ENCODE assay signal across 8 mouse cellular contexts in the genomic region with DNA sequence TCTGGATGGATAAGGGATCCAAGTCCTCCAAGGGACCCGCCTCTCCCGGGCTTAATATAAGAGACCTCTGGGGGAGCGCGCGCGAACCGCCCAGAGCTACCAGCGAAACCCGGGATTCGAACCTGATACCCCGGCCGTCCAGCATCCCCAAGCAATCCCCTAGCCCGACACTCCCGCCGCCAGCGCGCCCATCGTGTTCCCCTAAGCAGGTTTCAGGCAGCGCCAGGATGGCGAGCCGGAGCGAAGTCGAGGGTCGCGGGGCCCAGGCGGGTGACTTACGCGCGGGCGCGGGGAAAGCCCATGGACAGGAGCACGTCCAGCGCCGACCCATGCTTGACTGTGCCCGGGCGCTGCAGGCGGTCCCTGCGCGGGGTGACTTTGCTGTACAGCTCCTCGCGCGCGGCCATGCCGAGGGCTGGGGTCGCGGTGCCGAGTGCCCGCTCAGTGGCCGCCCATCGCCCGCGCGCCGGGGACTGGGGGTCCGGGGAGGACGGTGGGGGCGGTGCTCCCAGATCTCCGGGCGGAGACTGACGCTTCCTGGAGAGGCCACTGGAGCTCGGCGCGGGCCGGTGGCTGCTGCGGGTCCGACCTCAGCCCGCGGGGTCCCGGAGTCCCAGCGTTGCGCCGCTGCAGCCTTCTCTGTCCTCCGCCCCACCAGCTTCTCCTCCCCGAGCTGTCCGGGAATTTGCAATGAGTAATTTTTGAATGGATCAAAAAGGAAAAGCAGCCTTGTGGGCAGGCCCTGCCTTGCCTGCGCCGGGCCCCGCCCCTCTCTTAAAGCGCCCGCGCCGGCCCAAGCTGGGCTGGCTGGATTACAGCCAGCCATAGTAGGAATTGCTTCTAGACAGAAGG. TPM values are rescaled to one million over a fixed set of nuclear protein-coding genes. Genes with fewer than 3 reads are reported as not detected.
DNase-seq lines count a peak whose midpoint lies in the region.

No protein-coding gene starts in this region.

- H3K36me3 ChIP-seq in megakaryocyte, embryonic 14.5 days (replicated peaks; ENCODE audit: low read length) = peaks cover 32% of the 10 kb centered on the region

- H3K9me3 ChIP-seq in megakaryocyte, embryonic 14.5 days = no peaks in the 10 kb centered on the region

- intact Hi-C loops in left cerebral cortex, postnatal 10 days (cut with DNase I) = loop anchor here (5.0 kb wide), 1 partner anchor 115 kb away; no protein-coding TSS in a partner anchor

- no peaks in the 10 kb centered on the region for H3K27me3 ChIP-seq in megakaryocyte, embryonic 14.5 days (replicated peaks)

- peak; percentile 30 for DNase-seq in adipocyte (ENCODE audit: low spot score)
- DNase-seq in embryo, embryonic 10 days (ENCODE audit: low spot score) = peak; percentile 73
- DNase-seq in gastrocnemius, postnatal 10 days = peak; percentile 67
- peak; percentile 76 for DNase-seq in induced T-regulatory cell, adult 2 months (ENCODE audit: low read depth)
- DNase-seq in left cerebral cortex, postnatal 10 days (ENCODE audit: extremely low spot score in 1 of 2, low spot score in 2 of 2) = peak; percentile 63 to 83
- peak; percentile 67 for DNase-seq in right cerebral cortex, postnatal 14 days
- peak; percentile 64 to 71 for DNase-seq in urinary bladder, postnatal 4 days (ENCODE audit: low spot score in 2 of 2)

- peaks cover 85% of the 10 kb centered on the region for H3K4me1 ChIP-seq in megakaryocyte, embryonic 14.5 days

- H3K4me3 ChIP-seq in megakaryocyte, embryonic 14.5 days (replicated peaks) = peak overlapping the region; percentile 97

RNA-seq across cellular contexts. Expression of a gene that starts 4.3 kb away (rescaled TPM):
- total RNA-seq in gastrocnemius, postnatal 10 days (2021) = 1 to 10 TPM; 2.2 to 3.3 TPM
- 10 to 100 TPM; 30.4 to 31.7 TPM for total RNA-seq in left cerebral cortex, postnatal 10 days (2021)
- polyA plus RNA-seq in megakaryocyte, embryonic 14.5 days (2012; ENCODE audit: insufficient read depth, low replicate concordance) = 85.5 and 255 TPM in 2 replicates

Comparison
In these comparisons a context has a peak if more than half of its experiments do, and no peak if none do; other contexts are left out.
1. Peak in every context shown above with its lines: DNase-seq and H3K4me3 ChIP-seq.
2. RNA of a gene that starts 4.3 kb away (total RNA-seq): 30.4 to 31.7 TPM in left cerebral cortex, postnatal 10 days; 2.2 to 3.3 TPM in gastrocnemius, postnatal 10 days; every median in the first group is over 4 times any median in the second.